Comparison of ENCODE assay signal across 8 mouse cellular contexts in the genomic region with DNA sequence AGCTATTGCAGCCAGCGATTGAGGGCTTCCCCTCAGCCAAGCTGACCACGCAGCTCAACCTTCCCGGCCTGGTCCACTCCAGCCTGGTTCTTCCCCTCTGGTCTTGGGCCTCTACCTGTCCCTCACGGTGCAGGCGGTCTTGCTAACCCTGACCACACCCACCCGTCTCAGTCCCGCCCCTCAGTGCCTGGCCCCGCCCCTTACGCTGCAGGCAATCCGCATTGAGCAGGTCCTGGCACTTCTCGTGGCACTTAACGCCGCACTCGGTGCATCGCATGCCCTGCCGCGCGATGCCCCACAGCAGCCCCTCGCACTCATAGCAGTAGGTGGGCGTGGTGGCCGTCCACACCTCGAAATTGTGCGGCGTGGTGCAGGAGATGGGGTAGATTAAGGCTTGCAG. TPM values are rescaled to one million over a fixed set of nuclear protein-coding genes. Genes with fewer than 3 reads are reported as not detected.
DNase-seq lines count a peak whose midpoint lies in the region; ATAC-seq and TF ChIP-seq lines count a peak whose summit lies in the region.

No protein-coding gene starts in this region.

- H3K27ac ChIP-seq in heart, embryonic 13.5 days (replicated peaks), result no peak overlapping the region
- no peak overlapping the region for H3K27ac ChIP-seq in hindbrain, embryonic 15.5 days (replicated peaks)
- no peak overlapping the region for H3K27ac ChIP-seq in liver, postnatal 0 days (ENCODE audit: low read depth)
- H3K27ac ChIP-seq in stomach, embryonic 15.5 days, result no peak overlapping the region

- WGBS in heart, embryonic 13.5 days, result 2% methylated on average over 24 of the region's 24 CpGs
- 4% methylated on average over 24 of the region's 24 CpGs for WGBS in hindbrain, embryonic 15.5 days
- 1% methylated on average over 24 of the region's 24 CpGs for WGBS in liver, postnatal 0 days (ENCODE audit: insufficient replicate concordance)
- under 1% methylated on average over 24 of the region's 24 CpGs for WGBS in stomach, embryonic 15.5 days

- no peak for DNase-seq in heart, adult 8-10 months (ENCODE audit: low spot score)
- peak; percentile 41 for DNase-seq in c-Kit-positive CD71-positive TER-119-positive erythroid progenitor cells, embryonic 14.5 days (ENCODE audit: low spot score)
- peak; percentile 79 for DNase-seq in liver, postnatal 0 days
- DNase-seq in layer of hippocampus, postnatal 36 days, result no peak
- no peak for DNase-seq in right cerebral cortex, postnatal 4 days

- TF ChIP-seq CTCF in liver, postnatal 0 days (IDR thresholded peaks at IDR 0.05; ENCODE audit: low read depth), result no peak

- H3K4me1 ChIP-seq in heart, embryonic 13.5 days, result peaks cover 5% of the 10 kb centered on the region
- no peaks in the 10 kb centered on the region for H3K4me1 ChIP-seq in hindbrain, embryonic 15.5 days (replicated peaks)
- H3K4me1 ChIP-seq in liver, postnatal 0 days (ENCODE audit: insufficient read depth), result 0 out of 2 replicates have a peak, but pooled peaks cover 2% of the 10 kb centered on the region
- peaks cover 12% of the 10 kb centered on the region; the same call in 1 of the 2 replicates for H3K4me1 ChIP-seq in stomach, embryonic 15.5 days

- peak overlapping the region; percentile 44 for H3K4me2 ChIP-seq in heart, embryonic 13.5 days
- H3K4me2 ChIP-seq in hindbrain, embryonic 15.5 days, result no peak overlapping the region; the same call in 1 of the 2 replicates
- H3K4me2 ChIP-seq in liver, postnatal 0 days (ENCODE audit: low read depth, low read length), result no peak overlapping the region
- H3K4me2 ChIP-seq in stomach, embryonic 15.5 days, result peak overlapping the region; percentile 46

- TF ChIP-seq EP300 in liver, postnatal 0 days (IDR thresholded peaks at IDR 0.05; ENCODE audit: low read depth), result no peak

- ATAC-seq in heart, embryonic 13.5 days (ENCODE audit: extremely low read depth, insufficient number of reproducible peaks, low FRiP score, low TSS enrichment), result no peak
- ATAC-seq in hindbrain, embryonic 15.5 days (ENCODE audit: low FRiP score, low read depth), result 0 out of 2 replicates have a peak, but pooled peaks have one; percentile 20
- peak; percentile 28; the same call in 1 of the 2 replicates for ATAC-seq in liver, postnatal 0 days
- peak; percentile 29; the same call in 1 of the 2 replicates for ATAC-seq in stomach, embryonic 15.5 days (ENCODE audit: insufficient read depth, low FRiP score, low read depth)

- no peaks in the 10 kb centered on the region for H3K9me3 ChIP-seq in heart, embryonic 13.5 days
- no peaks in the 10 kb centered on the region for H3K9me3 ChIP-seq in hindbrain, embryonic 15.5 days
- H3K9me3 ChIP-seq in liver, postnatal 0 days (ENCODE audit: low read length), result no peaks in the 10 kb centered on the region
- no peaks in the 10 kb centered on the region for H3K9me3 ChIP-seq in stomach, embryonic 15.5 days

- no peaks in the 10 kb centered on the region for H3K36me3 ChIP-seq in heart, embryonic 13.5 days
- peaks cover 54% of the 10 kb centered on the region for H3K36me3 ChIP-seq in hindbrain, embryonic 15.5 days
- H3K36me3 ChIP-seq in liver, postnatal 0 days (replicated peaks; ENCODE audit: insufficient read depth, low read length), result no peaks in the 10 kb centered on the region
- H3K36me3 ChIP-seq in stomach, embryonic 15.5 days, result no peaks in the 10 kb centered on the region

- H3K4me3 ChIP-seq in heart, embryonic 13.5 days, result peak overlapping the region; percentile 25
- H3K4me3 ChIP-seq in hindbrain, embryonic 15.5 days, result no peak overlapping the region
- H3K4me3 ChIP-seq in liver, postnatal 0 days (ENCODE audit: low read depth, low read length), result no peak overlapping the region
- H3K4me3 ChIP-seq in stomach, embryonic 15.5 days (replicated peaks), result 0 out of 2 replicates have a peak overlapping the region, but pooled peaks have one; percentile 4

- peaks cover 94% of the 10 kb centered on the region for H3K27me3 ChIP-seq in heart, embryonic 13.5 days (replicated peaks)
- H3K27me3 ChIP-seq in hindbrain, embryonic 15.5 days, result peaks cover 38% of the 10 kb centered on the region
- peaks cover 41% of the 10 kb centered on the region for H3K27me3 ChIP-seq in liver, postnatal 0 days (ENCODE audit: insufficient read depth, low read length)
- peaks cover 56% of the 10 kb centered on the region for H3K27me3 ChIP-seq in stomach, embryonic 15.5 days (replicated peaks)

- no peak overlapping the region; the same call in 1 of the 2 replicates for H3K9ac ChIP-seq in heart, embryonic 13.5 days
- no peak overlapping the region for H3K9ac ChIP-seq in hindbrain, embryonic 15.5 days
- no peak overlapping the region for H3K9ac ChIP-seq in liver, postnatal 0 days (replicated peaks)
- no peak overlapping the region for H3K9ac ChIP-seq in stomach, embryonic 15.5 days

RNA-seq across cellular contexts. Expression of gene Unc13a, which starts 17.0 kb away (rescaled TPM):
- polyA plus RNA-seq in heart, embryonic 13.5 days (2015; fragmentation: Nextera tagmentation; extraction: Ambion mirVana), result 0.39 and 0.40 TPM in 2 replicates
- total RNA-seq in heart, adult 8-10 months (2022), result 1 to 10 TPM in 1 of 4 experiments, under 1 TPM in 3; 0.49 to 1.4 (median 0.57) TPM
- polyA plus RNA-seq in hindbrain, embryonic 15.5 days (2015; fragmentation: Nextera tagmentation; extraction: Ambion mirVana), result 20.8 and 24.7 TPM in 2 replicates
- polyA plus RNA-seq in liver, postnatal 0 days (2015; fragmentation: Nextera tagmentation; extraction: Ambion mirVana), result 0.25 and 0.36 TPM in 2 replicates
- polyA plus RNA-seq in stomach, embryonic 15.5 days (2015; fragmentation: Nextera tagmentation; extraction: Ambion mirVana), result 1.1 TPM in 2 replicates
- total RNA-seq in layer of hippocampus, postnatal 36 days (2021), result 100 to 1,000 TPM; 268 to 288 TPM

RNA-seq across cellular contexts. Expression of gene Jak3, which starts 21.5 kb away (rescaled TPM):
- 7.6 and 7.7 TPM in 2 replicates for polyA plus RNA-seq in heart, embryonic 13.5 days (2015; fragmentation: Nextera tagmentation; extraction: Ambion mirVana)
- 10 to 100 TPM in 1 of 4 experiments, 1 to 10 TPM in 3; 6.4 to 10.3 (median 7.6) TPM for total RNA-seq in heart, adult 8-10 months (2022)
- polyA plus RNA-seq in hindbrain, embryonic 15.5 days (2015; fragmentation: Nextera tagmentation; extraction: Ambion mirVana), result 6.1 and 7.0 TPM in 2 replicates
- 4.3 and 4.6 TPM in 2 replicates for polyA plus RNA-seq in liver, postnatal 0 days (2015; fragmentation: Nextera tagmentation; extraction: Ambion mirVana)
- polyA plus RNA-seq in stomach, embryonic 15.5 days (2015; fragmentation: Nextera tagmentation; extraction: Ambion mirVana), result 9.1 and 9.6 TPM in 2 replicates
- 1 to 10 TPM; 5.2 TPM for total RNA-seq in layer of hippocampus, postnatal 36 days (2021)

RNA-seq across cellular contexts. Expression of gene Insl3, which starts 34.4 kb away (rescaled TPM):
- polyA plus RNA-seq in heart, embryonic 13.5 days (2015; fragmentation: Nextera tagmentation; extraction: Ambion mirVana), result 1.5 and 2.1 TPM in 2 replicates
- total RNA-seq in heart, adult 8-10 months (2022), result 1 to 10 TPM; 2.2 to 4.6 (median 2.5) TPM
- 0.47 and 1.5 TPM in 2 replicates for polyA plus RNA-seq in hindbrain, embryonic 15.5 days (2015; fragmentation: Nextera tagmentation; extraction: Ambion mirVana)
- 1.3 and 2.8 TPM in 2 replicates for polyA plus RNA-seq in liver, postnatal 0 days (2015; fragmentation: Nextera tagmentation; extraction: Ambion mirVana)
- polyA plus RNA-seq in stomach, embryonic 15.5 days (2015; fragmentation: Nextera tagmentation; extraction: Ambion mirVana), result 1.4 and 2.0 TPM in 2 replicates
- 1 to 10 TPM in 1 of 2 experiments, not detected in 1; 3.6 TPM for total RNA-seq in layer of hippocampus, postnatal 36 days (2021)

RNA-seq across cellular contexts. Expression of gene Colgalt1, which starts 43.8 kb away (rescaled TPM):
- polyA plus RNA-seq in heart, embryonic 13.5 days (2015; fragmentation: Nextera tagmentation; extraction: Ambion mirVana), result 54.8 and 58.3 TPM in 2 replicates
- total RNA-seq in heart, adult 8-10 months (2022), result 10 to 100 TPM; 38.4 to 41.5 (median 39.9) TPM
- polyA plus RNA-seq in hindbrain, embryonic 15.5 days (2015; fragmentation: Nextera tagmentation; extraction: Ambion mirVana), result 65.6 and 78.2 TPM in 2 replicates
- polyA plus RNA-seq in liver, postnatal 0 days (2015; fragmentation: Nextera tagmentation; extraction: Ambion mirVana), result 25.0 and 25.7 TPM in 2 replicates
- polyA plus RNA-seq in stomach, embryonic 15.5 days (2015; fragmentation: Nextera tagmentation; extraction: Ambion mirVana), result 70.6 and 75.1 TPM in 2 replicates
- 10 to 100 TPM; 52.3 to 55.6 TPM for total RNA-seq in layer of hippocampus, postnatal 36 days (2021)

RNA-seq across cellular contexts. Expression of gene B3gnt3, which starts 47.0 kb away (rescaled TPM):
- 2.8 and 3.3 TPM in 2 replicates for polyA plus RNA-seq in heart, embryonic 13.5 days (2015; fragmentation: Nextera tagmentation; extraction: Ambion mirVana)
- 1 to 10 TPM; 4.0 to 6.9 (median 5.3) TPM for total RNA-seq in heart, adult 8-10 months (2022)
- polyA plus RNA-seq in hindbrain, embryonic 15.5 days (2015; fragmentation: Nextera tagmentation; extraction: Ambion mirVana), result 0.45 and 0.52 TPM in 2 replicates
- polyA plus RNA-seq in liver, postnatal 0 days (2015; fragmentation: Nextera tagmentation; extraction: Ambion mirVana), result 3.0 TPM in 2 replicates
- polyA plus RNA-seq in stomach, embryonic 15.5 days (2015; fragmentation: Nextera tagmentation; extraction: Ambion mirVana), result 10.4 and 12.2 TPM in 2 replicates
- total RNA-seq in layer of hippocampus, postnatal 36 days (2021), result under 1 TPM; 0.40 to 0.91 TPM

Comparison
In these comparisons a context has a peak if more than half of its experiments do, and no peak if none do; other contexts are left out.
1. H3K4me2 ChIP-seq: peak in heart, embryonic 13.5 days (single experiment) and stomach, embryonic 15.5 days (single experiment); none in hindbrain, embryonic 15.5 days (single experiment) and liver, postnatal 0 days (single experiment).
2. H3K4me3 ChIP-seq: peak in heart, embryonic 13.5 days (single experiment) and stomach, embryonic 15.5 days (single experiment); none in hindbrain, embryonic 15.5 days (single experiment) and liver, postnatal 0 days (single experiment).
3. DNase-seq: peak in c-Kit-positive CD71-positive TER-119-positive erythroid progenitor cells, embryonic 14.5 days (single experiment) and liver, postnatal 0 days (single experiment); none in heart, adult 8-10 months (single experiment), layer of hippocampus, postnatal 36 days (0 of 2) and right cerebral cortex, postnatal 4 days (single experiment).
4. RNA of gene Unc13a, which starts 17.0 kb away (polyA plus RNA-seq): 20.8 to 24.7 TPM in hindbrain, embryonic 15.5 days; 1.1 TPM in stomach, embryonic 15.5 days, 0.39 to 0.40 TPM in heart, embryonic 13.5 days and 0.25 to 0.36 TPM in liver, postnatal 0 days; every median in the first group is over 10 times any median in the second.